Mouse (Mus musculus) heart, embryonic 12.5 days (tissue): ENCODE data around the gene Nxf1. TPM values are rescaled to one million over a fixed set of nuclear protein-coding genes. Genes with fewer than 3 reads are reported as not detected.

Experiments
- ATAC-seq: fragments of 200-750 bp; cut with Nextera tagmentation; 2 replicates; pipeline ENCODE4 v1.8.0; 2017; ENCODE audit warnings: moderate TSS enrichment, moderate library complexity; ENCODE audit not compliant: insufficient number of reproducible peaks, low FRiP score
- H3K27ac ChIP-seq: fragments of 300-500 bp; sonication (generic); 2 replicates; pipeline ENCODE4 v1.5.1; 2016; ENCODE audit warnings: mild to moderate bottlenecking, moderate library complexity; ENCODE audit not compliant: poor library complexity, severe bottlenecking
- H3K27me3 ChIP-seq: fragments of 300-500 bp; sonication (generic); replicated peaks from 2 replicates; pipeline ENCODE4 v1.6.1; 2016; ENCODE audit warnings: mild to moderate bottlenecking, moderate library complexity
- H3K36me3 ChIP-seq: fragments of 300-500 bp; sonication (generic); 2 replicates; pipeline ENCODE4 v1.6.1; 2016; ENCODE audit warnings: mild to moderate bottlenecking, moderate library complexity
- H3K4me1 ChIP-seq: fragments of 300-500 bp; sonication (generic); replicated peaks from 2 replicates; pipeline ENCODE4 v1.6.1; 2016; ENCODE audit warnings: mild to moderate bottlenecking
- H3K4me2 ChIP-seq: fragments of 300-500 bp; sonication (generic); 2 replicates; pipeline ENCODE4 v1.6.1; 2016; ENCODE audit warnings: mild to moderate bottlenecking, moderate library complexity
- H3K4me3 ChIP-seq: fragments of 300-500 bp; sonication (generic); 2 replicates; pipeline ENCODE4 v1.5.1; 2016; ENCODE audit warnings: mild to moderate bottlenecking
- H3K9ac ChIP-seq: fragments of 300-500 bp; sonication (generic); 2 replicates; pipeline ENCODE4 v1.6.1; 2016; ENCODE audit warnings: mild to moderate bottlenecking, moderate library complexity
- H3K9me3 ChIP-seq: fragments of 300-500 bp; sonication (generic); replicated peaks from 2 replicates; pipeline ENCODE4 v1.6.1; 2016; ENCODE audit warnings: mild to moderate bottlenecking, moderate library complexity
- WGBS: fragments of 180-500 bp; shearing (Covaris S2); methylation state at CpG from one replicate; pipeline ENCODE4 v1.1.7; 2016; 5-methylcytosine and 5-hydroxymethylcytosine counted together
- polyA plus RNA-seq: library from polyadenylated mRNA; unstranded; fragments of >200 nt; fragmentation: Nextera tagmentation; extraction: Ambion mirVana; gene quantifications from 2 replicates; pipeline ENCODE4 v1.2.1, GENCODE M21; 2016

The Nxf1 gene
- polyA plus RNA-seq, 1 experiment from 2014 or later, result 149 TPM

GRCm38 (mm10) chr19:8772996-8773395, 16.1 kb downstream of the Nxf1 start:
- Histone ChIP-seq H3K9ac (peak overlapping the region; percentile 98), H3K9me3 (no peaks in the 10 kb centered on the region), H3K4me1 (peaks cover 28% of the 10 kb centered on the region), H3K27me3 (no peaks in the 10 kb centered on the region), H3K27ac (peak overlapping the region; percentile 22), H3K4me3 (peak overlapping the region; percentile 98), H3K4me2 (peak overlapping the region; percentile 88), H3K36me3 (peaks cover 36% of the 10 kb centered on the region)
- WGBS, result 60% methylated on average over 5 of the region's 5 CpGs
- ATAC-seq, result no peak

GRCm38 (mm10) chr19:8773409-8773808, 16.5 kb downstream of the Nxf1 start:
- Histone ChIP-seq H3K4me3 (peak overlapping the region; percentile 98), H3K9me3 (no peaks in the 10 kb centered on the region), H3K9ac (peak overlapping the region; percentile 98), H3K27me3 (no peaks in the 10 kb centered on the region), H3K27ac (peak overlapping the region; percentile 22), H3K36me3 (peaks cover 36% of the 10 kb centered on the region), H3K4me1 (peaks cover 28% of the 10 kb centered on the region), H3K4me2 (peak overlapping the region; percentile 88)
- ATAC-seq, result no peak
- 38% methylated on average over 6 of the region's 6 CpGs for WGBS

GRCm38 (mm10) chr19:8774086-8774835, 17.4 kb downstream of the Nxf1 start, which contains the start of gene Tmem179b:
Gene Tmem179b, minus strand, starts transcription at chr19:8774467.
- H3K27ac ChIP-seq, result peak within 1 kb of the TSS; percentile 100
- no peaks in the 10 kb centered on the region for H3K9me3 ChIP-seq
- peak within 1 kb of the TSS; percentile 98 for H3K9ac ChIP-seq
- WGBS, result under 1% methylated on average over 68 of the region's 68 CpGs
- no peaks in the 10 kb centered on the region for H3K27me3 ChIP-seq
- H3K4me3 ChIP-seq, result peak within 1 kb of the TSS; percentile 98
- H3K36me3 ChIP-seq, result peaks cover 36% of the 10 kb centered on the region
- H3K4me2 ChIP-seq, result peak within 1 kb of the TSS; percentile 88
- ATAC-seq, result peak; percentile 93
- H3K4me1 ChIP-seq, result peaks cover 28% of the 10 kb centered on the region

- peak overlapping the region; percentile 98 for H3K9ac ChIP-seq
- H3K4me1 ChIP-seq, result peaks cover 28% of the 10 kb centered on the region
- H3K36me3 ChIP-seq, result peaks cover 34% of the 10 kb centered on the region
- ATAC-seq, result peak; percentile 2
- H3K4me2 ChIP-seq, result peak overlapping the region; percentile 88
- H3K9me3 ChIP-seq, result no peaks in the 10 kb centered on the region
- peak overlapping the region; percentile 98 for H3K4me3 ChIP-seq
- H3K27ac ChIP-seq, result peak overlapping the region; percentile 100
- 4% methylated on average over 20 of the region's 20 CpGs for WGBS
- no peaks in the 10 kb centered on the region for H3K27me3 ChIP-seq
These were observed 18.1 kb downstream of the Nxf1 start for GRCm38 (mm10) chr19:8774951-8775421.

GRCm38 (mm10) chr19:8786008-8786781, 29.3 kb downstream of the Nxf1 start, which contains the start of gene Taf6l:
Gene Taf6l, minus strand, starts transcription at chr19:8786417.
- peak within 1 kb of the TSS; percentile 90 for H3K4me3 ChIP-seq
- H3K9ac ChIP-seq, result peak within 1 kb of the TSS; percentile 84
- WGBS, result under 1% methylated on average over 32 of the region's 32 CpGs
- peaks cover 38% of the 10 kb centered on the region for H3K36me3 ChIP-seq
- ATAC-seq, result peak; percentile 100
- no peaks in the 10 kb centered on the region for H3K9me3 ChIP-seq
- peak within 1 kb of the TSS; percentile 85 for H3K27ac ChIP-seq
- H3K4me1 ChIP-seq, result peaks cover 9% of the 10 kb centered on the region
- no peaks in the 10 kb centered on the region for H3K27me3 ChIP-seq
- H3K4me2 ChIP-seq, result peak within 1 kb of the TSS; percentile 85

GRCm38 (mm10) chr19:8788521-8788920, 31.6 kb downstream of the Nxf1 start:
- H3K36me3 ChIP-seq, result peaks cover 29% of the 10 kb centered on the region
- H3K27me3 ChIP-seq, result no peaks in the 10 kb centered on the region
- no peak for ATAC-seq
- H3K9ac ChIP-seq, result no peak overlapping the region
- H3K4me2 ChIP-seq, result no peak overlapping the region
- no peak overlapping the region for H3K27ac ChIP-seq
- no peak overlapping the region for H3K4me3 ChIP-seq
- peaks cover 9% of the 10 kb centered on the region for H3K4me1 ChIP-seq
- H3K9me3 ChIP-seq, result no peaks in the 10 kb centered on the region
- WGBS, result 32% methylated on average over 3 of the region's 3 CpGs

- Histone ChIP-seq H3K9me3 (no peaks in the 10 kb centered on the region), H3K36me3 (peaks cover 30% of the 10 kb centered on the region), H3K27me3 (no peaks in the 10 kb centered on the region), H3K9ac (no peak overlapping the region), H3K4me3 (no peak overlapping the region), H3K4me2 (no peak overlapping the region), H3K27ac (no peak overlapping the region), H3K4me1 (peaks cover 9% of the 10 kb centered on the region)
- no peak for ATAC-seq
- WGBS, result 55% methylated on average over 1 of the region's 1 CpGs
These were observed 32.3 kb downstream of the Nxf1 start for GRCm38 (mm10) chr19:8789171-8789570.

- H3K9ac ChIP-seq, result no peak overlapping the region
- no peak overlapping the region for H3K4me3 ChIP-seq
- 70% methylated on average over 7 of the region's 7 CpGs for WGBS
- H3K27me3 ChIP-seq, result no peaks in the 10 kb centered on the region
- no peaks in the 10 kb centered on the region for H3K9me3 ChIP-seq
- H3K4me2 ChIP-seq, result no peak overlapping the region
- no peak for ATAC-seq
- peaks cover 38% of the 10 kb centered on the region for H3K36me3 ChIP-seq
- no peak overlapping the region for H3K27ac ChIP-seq
- peaks cover 6% of the 10 kb centered on the region for H3K4me1 ChIP-seq
These were observed 33.3 kb downstream of the Nxf1 start for GRCm38 (mm10) chr19:8790171-8790570.

GRCm38 (mm10) chr19:8798264-8798946, 41.5 kb downstream of the Nxf1 start, which contains the start of gene Polr2g:
Gene Polr2g, minus strand, starts transcription at chr19:8798577.
- Histone ChIP-seq H3K9me3 (no peaks in the 10 kb centered on the region), H3K27ac (peak within 1 kb of the TSS; percentile 69), H3K36me3 (peaks cover 28% of the 10 kb centered on the region), H3K4me2 (peak within 1 kb of the TSS; percentile 85), H3K4me3 (peak within 1 kb of the TSS; percentile 82), H3K27me3 (no peaks in the 10 kb centered on the region), H3K4me1 (peaks cover 14% of the 10 kb centered on the region), H3K9ac (peak within 1 kb of the TSS; percentile 89)
- 1% methylated on average over 25 of the region's 25 CpGs for WGBS
- ATAC-seq, result peak; percentile 84

- H3K27ac ChIP-seq, result no peak overlapping the region
- no peak for ATAC-seq
These were observed 42.1 kb downstream of the Nxf1 start for GRCm38 (mm10) chr19:8798947-8799315.

More at GRCm38 (mm10) chr19:8798947-8799315, 42.1 kb downstream of the Nxf1 start:
- no peaks in the 10 kb centered on the region for H3K27me3 ChIP-seq
- no peak overlapping the region for H3K9ac ChIP-seq
- no peak overlapping the region for H3K4me3 ChIP-seq
- H3K36me3 ChIP-seq, result peaks cover 25% of the 10 kb centered on the region
- H3K4me2 ChIP-seq, result peak overlapping the region; percentile 85; the same call in 1 of the 2 replicates
- H3K4me1 ChIP-seq, result peaks cover 20% of the 10 kb centered on the region
- H3K9me3 ChIP-seq, result no peaks in the 10 kb centered on the region
